Mouse (Mus musculus): ENCODE data around the gene Sub1.

The Sub1 gene

DNA sequence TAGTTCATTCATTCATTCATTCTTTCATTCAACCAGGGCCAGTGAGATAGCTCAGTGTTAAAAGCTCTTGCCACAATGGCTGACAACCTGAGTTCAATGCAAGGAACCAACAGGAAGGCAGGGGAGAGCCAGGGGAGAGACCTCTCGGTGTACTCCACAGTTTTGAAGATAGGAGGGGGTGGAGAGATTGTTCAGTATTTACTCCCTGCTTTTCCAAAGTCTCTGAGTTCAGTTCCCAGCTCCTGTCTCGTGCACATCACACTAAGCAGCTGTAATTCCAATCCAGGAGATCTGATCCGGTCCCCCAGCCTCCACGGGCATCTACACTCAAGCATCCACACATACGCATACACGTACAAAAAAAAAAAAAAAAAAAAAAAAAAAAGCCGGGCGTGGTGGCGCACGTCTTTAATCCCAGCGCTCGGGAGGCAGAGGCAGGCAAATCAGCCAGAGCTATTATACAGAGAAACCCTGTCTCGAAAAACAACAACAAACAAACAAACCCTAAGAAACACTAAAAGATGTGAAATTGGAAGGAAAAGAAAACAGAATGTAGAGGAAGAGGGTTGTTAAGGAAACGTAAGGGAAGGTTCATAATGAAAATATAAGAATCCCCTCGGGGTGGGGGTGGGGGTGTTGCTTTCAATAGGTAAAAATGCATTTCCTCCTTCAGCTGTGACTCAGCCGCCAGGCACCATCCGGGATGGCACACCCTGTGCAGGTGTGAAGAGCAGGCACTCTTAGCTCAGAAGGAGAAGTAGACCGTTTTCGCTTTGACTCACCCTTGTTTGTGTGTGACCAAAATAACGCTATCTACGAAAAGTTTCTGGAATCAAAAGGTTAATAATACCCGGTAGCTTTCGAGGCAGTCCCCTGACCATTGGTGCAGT lies 13.2 kb upstream of the Sub1 start:
- DNase-seq = peak; percentile 72 to 84

DNA sequence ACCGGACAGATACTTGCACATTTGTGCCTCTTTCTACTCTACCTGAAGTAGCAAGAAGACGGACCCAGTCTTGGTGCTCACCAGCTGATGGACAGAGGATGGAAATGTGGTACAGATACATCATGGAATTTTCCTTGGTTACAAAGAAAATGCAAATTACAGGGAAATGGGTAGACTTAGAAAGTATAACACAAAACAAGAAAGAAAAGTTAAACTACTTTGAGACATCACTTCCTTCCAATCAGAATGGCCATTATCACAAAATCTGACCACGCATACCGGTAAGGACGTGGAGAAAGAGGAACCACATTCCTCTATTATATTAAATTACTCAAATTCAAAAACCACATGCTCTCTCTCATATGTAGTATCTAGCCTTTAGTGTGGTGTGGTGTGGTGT lies 12.1 kb upstream of the Sub1 start:
- no peak for DNase-seq

DNA sequence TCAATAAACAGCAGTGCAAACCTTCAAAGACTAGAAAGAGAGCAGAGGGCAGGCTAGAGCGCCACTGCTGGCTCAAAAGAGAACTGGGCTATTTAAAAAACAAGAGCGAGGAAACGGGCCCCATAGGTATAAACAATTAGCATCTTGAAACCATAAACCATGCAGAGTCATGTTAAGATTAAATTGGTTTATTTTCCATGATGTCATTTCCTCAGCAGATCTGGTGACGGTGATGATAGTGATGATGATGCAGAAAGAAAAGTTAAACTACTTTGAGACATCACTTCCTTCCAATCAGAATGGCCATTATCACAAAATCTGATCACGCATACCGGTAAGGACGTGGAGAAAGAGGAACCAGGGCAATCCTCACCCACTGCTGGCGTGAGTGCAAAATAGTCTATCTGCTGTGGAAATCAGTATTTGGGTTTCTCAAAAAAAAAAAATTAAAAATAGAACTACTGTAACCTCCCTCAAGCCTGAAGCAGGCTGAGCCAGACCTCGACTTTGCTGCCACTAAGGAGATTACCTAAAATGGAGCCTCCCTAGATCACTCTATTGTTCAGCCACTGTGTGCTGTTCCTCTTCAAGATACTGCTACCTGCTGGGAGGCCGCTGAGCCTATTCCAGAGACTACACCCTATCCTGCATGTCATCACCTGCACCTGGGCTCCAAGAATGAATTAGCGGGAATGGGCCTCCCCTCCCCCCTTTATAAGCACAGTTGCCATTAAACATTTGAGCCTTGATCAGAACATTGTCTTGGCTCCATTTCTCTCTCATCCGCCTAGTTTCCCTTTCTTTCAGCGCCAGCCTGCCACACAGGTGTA lies 11.4 kb upstream of the Sub1 start:
- peak in 1 of 2 experiments; percentile 12 for DNase-seq

DNA sequence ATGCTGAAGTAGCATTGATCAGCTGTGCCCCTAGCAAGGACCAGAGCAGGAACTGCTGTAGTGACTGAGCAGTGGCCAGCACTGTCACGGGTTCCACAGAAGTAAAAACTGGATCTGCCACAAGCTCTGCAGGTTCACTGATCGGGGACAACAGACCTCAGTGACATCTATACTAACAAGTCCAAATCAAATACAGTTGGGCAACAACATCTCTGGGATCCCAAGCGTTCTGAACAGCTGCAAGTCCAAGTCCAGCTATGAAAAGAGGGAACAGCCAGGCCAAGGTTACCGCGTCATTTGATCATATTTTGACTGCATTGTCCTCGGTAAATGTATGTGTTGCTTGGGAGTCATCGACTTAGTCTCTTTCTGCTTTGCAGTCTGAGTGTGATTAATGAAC lies 10.6 kb upstream of the Sub1 start:
- DNase-seq = no peak

DNA sequence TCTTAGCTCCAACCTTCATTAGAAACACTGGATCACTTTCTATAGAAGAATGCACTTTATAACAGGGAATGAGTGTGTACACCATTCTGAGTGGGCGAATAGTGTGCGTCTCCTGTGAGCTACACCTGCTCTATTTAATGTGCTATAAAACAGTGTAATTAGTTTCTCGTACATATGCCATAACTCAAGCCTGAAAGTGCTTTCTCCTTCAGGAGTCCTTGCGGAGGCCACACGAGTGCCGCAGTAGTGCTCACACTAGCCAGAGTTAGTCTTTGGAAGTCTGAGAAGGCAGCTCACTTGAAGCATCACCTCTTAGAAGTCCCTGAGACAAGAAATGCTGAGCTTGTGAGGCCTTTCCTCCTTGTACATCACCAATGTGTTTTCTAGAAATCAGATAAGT lies 9.4 kb upstream of the Sub1 start:
- DNase-seq = no peak

DNA sequence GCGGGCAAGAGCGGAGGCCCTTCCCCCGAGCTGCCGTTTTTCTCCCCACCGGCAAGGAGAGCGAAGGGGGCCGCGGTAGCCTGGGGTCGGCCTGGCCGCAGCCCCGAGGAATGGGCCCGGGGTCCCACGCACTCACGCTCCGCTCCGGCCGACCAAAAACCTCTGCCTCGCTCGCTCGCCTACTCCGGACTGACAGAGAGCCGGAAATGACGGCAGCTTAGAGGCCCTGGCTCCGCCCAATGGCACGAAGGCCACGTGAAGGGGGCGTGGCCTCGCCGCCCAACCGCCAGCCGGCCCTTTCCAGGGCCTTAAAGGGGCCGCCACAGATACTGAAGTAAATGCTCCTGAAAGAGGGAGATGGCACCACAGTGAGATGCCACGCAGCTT lies 975 bp downstream of the Sub1 start:
- peak; percentile 92 to 95 for DNase-seq

DNA sequence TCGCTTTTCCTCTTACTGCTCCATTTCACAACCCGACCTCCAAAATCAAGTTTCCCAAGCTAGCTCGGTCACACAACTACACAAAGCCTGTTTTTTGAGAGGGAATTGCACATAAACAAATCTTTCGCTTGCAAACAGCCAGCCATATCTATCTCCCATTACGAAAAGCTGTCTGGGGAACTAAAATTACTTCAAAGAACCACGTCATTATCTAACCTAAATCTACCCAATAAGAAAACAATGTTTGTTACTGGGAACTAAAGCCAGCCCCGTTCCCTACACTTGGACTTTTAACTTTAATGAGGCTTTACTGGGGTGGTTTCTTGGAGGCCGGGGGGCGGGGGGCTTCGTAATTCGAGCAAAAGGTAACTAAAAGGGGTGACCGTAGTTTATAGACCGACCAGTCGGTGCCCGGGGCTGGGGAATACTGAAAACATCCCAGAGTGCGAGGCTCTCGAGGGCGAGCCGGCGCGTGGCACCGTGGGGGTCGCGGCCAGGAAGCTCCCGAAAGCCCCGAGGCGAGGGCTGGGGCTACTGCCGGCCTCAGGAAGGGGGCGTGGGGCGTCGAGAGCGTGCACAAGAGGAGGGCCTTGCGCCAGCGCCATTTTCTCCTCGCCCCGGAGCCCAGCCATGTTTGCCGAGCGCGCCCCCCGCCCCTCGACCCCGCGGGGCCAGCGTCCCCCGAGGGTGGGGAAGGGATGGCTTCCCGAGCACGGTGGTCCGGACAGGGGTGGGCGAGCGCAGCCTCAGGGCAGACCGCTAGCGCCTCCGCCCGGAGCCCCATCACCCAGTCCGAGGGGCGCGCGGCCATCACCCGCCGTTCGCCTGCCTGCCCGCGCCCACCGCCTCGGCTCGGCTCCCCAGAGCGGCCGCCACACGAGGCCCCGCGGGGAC lies 1.6 kb downstream of the Sub1 start:
- peak; percentile 63 to 73 for DNase-seq

DNA sequence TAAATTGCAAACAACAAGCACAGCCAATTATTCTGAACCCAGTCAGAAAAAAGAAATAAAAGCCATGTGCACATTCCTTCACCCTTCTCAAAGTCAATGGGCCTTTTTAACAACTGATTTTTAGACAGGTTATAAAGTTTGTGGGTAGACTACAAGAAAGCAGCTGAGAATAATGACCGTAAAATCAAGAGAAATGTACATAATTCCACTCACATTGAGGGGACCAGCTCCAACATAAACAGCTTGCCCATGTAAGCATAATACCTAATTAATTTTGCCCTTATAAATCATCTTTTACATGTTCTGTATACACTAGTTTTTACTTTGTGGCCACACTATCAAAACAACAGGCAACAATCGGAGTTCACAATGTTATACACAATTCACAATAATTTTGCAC lies 2.8 kb downstream of the Sub1 start:
- DNase-seq = no peak

DNA sequence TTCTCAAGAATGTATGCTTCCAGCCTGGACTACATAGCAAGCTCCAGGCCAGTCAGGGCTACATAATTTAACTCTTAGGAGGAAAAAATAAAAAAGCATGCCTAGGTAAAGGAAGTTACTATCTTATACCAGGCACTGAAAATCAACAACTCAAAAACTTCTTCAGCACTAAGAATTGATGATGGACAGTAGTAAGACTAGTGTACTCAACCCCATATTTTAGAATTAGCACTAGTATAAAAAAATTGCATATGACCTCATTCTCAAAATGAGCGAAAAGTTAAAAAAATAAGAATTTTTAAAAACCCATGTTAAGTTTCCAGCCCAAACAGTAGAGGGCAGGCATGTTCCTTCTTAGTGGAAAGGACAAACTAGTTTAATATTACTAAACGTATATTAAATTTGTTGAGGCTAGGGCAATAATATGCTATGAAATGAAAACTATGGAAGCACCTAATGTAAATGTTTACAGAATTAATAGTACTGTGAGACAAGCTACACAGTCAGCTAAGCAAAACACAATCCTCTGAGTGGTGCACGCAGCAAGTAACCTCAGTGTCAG lies 5.2 kb downstream of the Sub1 start:
- DNase-seq = no peak

DNA sequence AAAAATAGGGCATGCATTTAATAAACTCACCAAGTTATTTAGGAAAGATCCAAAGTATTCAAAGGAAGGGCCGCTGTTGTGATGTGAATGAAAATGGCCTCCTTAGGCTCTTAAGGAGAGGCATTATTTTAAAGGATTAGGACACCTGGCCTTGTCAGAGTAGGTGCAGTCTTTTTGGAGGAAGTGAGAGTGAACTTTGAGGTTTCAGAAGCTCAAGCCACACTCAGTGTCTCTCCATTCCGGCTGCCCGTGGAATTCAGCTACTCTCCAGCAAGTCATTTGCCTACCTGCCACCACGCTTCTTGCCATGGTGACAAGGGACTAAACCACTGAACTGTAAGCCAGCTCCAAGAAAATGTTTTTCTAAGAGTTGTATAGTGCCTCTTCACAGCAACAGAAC lies 8.2 kb downstream of the Sub1 start:
- DNase-seq = no peak

DNA sequence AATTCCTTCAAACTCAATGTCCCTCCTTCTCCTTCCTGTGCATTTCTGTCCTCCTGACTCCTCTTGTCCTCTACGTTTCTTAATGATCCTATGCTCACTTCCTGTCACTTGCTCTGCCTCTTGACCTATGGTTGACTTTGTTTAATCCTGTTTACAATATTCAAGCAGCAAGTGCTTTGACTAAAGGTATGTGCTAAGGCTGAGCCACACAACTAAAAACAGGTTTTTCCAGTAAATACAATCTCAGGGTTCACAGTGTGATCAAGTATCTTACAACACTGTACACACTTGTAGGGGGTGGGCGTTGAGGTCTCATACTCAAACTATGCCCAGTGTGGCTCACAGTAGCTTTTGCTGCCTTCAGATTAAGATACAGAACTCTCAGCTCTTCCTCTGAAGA lies 8.9 kb downstream of the Sub1 start:
- no peak for DNase-seq

DNA sequence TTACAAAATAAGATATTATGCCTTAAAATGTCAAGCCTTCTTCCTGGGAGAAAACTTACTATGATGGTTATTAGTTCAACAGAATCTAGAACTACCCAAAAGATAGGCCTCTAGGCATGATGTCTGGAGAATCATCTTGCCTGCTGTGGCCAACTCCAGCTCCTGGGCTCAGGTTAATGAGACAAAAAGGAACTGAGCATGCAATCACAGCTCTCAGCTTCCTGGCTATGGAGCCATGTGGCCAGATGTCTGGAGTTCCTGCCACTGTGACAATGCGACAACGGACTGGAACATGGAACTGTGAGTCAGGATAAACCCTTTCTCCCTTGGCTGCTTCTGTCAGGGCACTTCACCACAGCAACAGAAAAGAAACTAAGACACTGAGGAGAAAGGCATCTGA lies 14.8 kb downstream of the Sub1 start:
- no peak for DNase-seq

DNA sequence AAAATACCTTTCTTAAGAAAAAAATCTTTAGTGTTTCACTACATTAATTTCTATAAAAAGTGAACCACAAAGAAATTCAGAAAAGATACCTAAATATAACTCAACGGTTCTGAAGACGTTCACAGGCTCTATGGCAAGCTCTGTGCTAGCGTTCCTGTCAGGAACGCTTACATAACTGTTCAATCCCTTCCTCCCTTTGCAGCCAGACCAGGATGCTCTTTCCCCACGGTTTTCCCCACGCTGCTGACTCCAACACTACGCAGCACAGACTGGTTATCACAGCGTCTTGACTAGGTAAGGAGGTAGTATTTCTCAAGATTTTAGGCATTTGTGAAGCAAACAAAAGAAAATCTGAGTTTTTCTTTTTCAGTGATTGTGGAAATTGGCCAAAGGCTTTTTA lies 15.3 kb downstream of the Sub1 start:
- DNase-seq = no peak

DNA sequence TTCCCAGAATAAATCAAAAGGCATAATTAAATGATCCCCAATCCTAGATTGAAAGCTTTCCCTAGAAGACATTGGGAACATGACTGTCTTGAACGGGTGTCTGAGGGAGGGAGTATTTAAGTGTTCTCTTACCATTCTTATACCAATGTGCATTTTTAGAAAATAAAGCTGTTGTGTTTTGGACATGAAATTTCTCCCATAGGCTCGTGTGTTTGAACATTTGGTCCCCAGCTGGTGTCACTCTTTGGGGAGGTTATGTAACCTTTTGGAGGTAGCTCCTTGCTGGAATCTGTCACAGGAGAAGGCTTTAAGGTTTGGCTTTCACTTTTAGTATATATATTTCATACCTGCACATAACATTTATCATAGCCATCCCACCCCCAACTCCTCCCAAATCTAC lies 18.6 kb downstream of the Sub1 start:
- no peak for DNase-seq

DNA sequence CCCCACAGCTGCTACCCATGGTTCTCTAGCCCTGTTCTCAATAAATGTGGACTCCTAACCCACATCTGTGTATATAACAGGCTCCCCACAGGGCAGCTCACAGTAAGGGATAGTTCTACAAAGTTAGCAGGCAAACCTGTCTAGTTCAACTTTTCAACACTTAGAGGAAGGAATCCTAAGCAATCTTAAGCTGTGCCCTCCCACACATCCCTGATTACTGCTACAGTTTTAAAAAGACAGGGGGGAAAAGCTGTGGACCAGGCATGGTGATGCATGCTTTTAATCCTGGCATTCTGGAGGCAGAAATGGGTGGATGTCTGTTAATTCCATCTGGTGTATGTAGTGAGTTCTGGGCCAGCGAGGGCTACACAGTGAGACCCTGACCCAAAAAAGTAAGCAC lies 19.7 kb downstream of the Sub1 start:
- no peak for DNase-seq

DNA sequence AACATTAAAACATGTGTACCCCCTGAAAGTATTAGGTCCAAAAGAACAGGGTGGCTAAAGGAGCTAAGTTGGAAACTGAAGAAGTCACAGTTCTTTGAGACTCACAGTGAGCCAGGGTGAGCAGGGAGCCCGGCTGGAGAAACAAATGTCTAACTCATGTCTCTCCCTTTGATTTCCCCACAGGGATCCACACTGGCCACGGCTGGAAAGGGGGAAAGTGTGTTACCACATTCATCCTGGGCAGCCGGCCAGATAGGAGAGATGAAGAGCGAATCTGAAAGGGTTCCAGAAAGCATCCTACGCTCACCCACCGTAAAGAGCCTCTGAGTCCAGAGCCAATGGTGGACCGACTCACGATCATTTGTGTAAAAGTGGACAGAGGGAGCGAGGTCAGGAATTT lies 20.9 kb downstream of the Sub1 start:
- no peak for DNase-seq

DNA sequence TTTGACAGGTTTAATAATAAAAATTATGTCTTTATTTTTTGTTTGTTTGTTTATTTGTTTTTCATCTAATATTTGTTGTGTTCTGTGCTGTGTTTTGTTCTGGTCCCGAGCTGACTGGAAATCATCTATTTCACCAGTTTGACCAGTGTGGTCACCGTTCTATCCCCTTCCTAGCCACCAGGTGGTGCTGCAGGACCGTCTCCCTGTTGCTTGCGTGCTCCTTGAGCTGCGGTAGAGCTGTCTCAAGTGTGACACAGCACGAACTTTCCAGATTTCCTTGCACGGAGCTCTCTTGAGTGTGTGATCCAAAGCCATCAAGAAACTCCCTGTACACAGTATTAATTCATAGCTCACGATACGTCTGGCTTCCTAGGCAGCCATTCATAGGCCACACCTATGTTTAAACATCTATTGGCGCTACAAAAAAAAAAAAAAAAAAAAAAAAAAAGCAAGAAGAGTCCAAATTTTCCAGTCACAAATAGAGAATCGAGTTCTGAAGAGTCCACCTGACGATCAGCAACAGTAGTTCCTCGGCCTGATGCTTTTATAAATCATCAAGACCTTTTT lies 24.8 kb downstream of the Sub1 start:
- peak; percentile 76 to 77 for DNase-seq

DNA sequence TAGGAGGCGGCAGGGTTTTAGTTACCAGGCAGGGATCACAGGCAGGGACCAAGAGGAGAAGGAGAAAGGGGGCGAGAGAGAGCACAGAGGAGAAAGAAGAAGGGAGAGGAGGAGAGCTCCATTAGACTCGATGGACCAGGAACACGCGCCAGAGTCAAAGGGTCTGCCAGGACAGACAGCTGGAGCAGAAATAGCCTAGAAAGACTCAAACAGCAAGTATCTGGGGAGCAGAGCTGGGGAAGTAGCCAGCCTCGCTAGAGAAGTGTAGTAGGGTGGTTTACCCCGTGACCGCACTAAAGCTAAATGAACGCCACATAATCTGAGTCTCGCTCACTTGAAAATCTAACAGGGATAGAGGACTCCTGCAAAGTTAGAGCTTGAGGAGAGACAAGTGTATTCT lies 26.2 kb downstream of the Sub1 start:
- no peak for DNase-seq

DNA sequence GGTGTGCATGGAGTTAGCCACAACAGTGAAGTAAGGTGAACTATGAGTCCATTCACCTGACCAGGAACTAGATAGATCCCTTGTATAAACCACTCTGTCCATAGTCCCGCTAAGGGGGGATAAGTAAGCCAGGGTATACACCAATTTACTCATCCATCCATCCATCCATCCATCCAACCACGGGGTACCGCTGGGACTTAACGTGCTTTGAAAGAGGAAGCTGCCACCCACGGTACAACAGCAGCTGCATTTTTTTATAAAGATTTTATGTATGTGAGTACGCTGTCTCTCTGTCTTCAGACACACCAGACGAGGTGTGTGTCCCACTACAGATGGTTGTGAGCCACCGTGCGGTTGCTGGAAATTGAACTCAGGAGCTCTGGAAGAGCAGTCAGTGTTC lies 27.9 kb downstream of the Sub1 start:
- no peak for DNase-seq

DNA sequence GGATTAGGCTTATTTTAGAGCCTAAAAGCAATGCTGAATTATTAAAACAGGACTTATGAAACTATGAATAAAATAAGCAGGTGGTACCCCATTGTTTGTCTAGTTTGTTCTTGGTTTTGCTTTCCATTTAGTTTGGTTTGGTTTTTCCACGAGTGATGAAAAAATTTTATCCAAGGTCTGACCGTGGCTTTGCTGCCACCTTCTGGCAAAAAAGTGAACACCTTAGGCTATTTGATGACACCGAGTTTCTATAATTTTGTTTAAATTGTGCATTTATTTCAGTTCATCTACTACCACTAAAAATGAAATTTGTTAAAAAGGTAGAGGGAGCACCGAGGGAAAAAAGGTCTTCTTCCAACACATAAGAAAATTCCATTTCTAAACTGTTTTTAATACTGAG lies 30.4 kb downstream of the Sub1 start:
- DNase-seq = no peak

DNA sequence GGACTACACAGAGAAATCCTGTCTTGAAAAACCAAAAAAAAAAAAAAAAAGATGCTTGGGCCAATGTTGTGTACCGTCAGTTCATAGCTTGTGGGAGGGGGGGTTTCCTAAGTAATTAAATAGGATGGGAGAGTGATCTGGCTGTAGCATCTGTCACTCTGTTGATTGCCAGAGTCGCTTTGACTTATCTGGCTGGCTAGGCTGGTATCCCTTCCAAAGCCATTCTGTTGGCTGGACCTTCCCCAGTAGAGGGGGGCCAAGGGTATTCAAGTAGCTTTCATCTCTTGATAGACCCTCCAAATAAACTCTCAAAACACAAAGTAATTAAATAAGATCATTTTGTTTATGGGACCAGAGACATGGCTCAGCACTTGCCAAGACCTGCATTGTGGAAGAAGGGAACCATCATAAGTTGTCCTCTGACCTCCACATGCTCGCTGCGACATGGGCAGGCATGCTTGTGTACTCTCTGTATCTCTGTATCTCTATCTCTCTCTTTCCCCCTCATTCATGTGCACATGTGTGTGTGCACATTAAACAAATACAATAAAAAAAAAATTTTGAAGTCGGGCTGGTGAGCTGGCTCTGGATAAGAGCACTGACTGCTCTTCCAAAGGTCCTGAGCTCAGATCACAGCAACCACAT lies 31.5 kb downstream of the Sub1 start:
- DNase-seq = no peak
